Mouse (Mus musculus) ES-E14 (cell line): ENCODE measurements around the gene Wt1. TPM values are rescaled to one million over a fixed set of nuclear protein-coding genes. Genes with fewer than 3 reads are reported as not detected.

Source experiments
- DNase-seq: peaks from one replicate; pipeline ENCODE4 v3.0.0-alpha.2; 2013; ENCODE audit warnings: low read depth, low spot score
- H3K27ac ChIP-seq: 2 replicates; pipeline ENCODE4 v1.5.1; 2012; ENCODE audit warnings: low read depth, mild to moderate bottlenecking, low read length, moderate library complexity, mixed read lengths; ENCODE audit not compliant: poor library complexity, insufficient read depth, severe bottlenecking
- H3K36me3 ChIP-seq: 2 replicates; pipeline ENCODE4 v1.6.1; 2012; ENCODE audit warnings: mild to moderate bottlenecking, low read length, moderate library complexity, mixed read lengths; ENCODE audit not compliant: control insufficient read depth, poor library complexity, insufficient read depth, severe bottlenecking
- H3K4me1 ChIP-seq, 2 experiments: fragments of 150-350 bp in 1 of 2; sonication (generic) in 1 of 2; 2 replicates each; pipeline ENCODE4 v1.6.1; 2012; ENCODE audit warnings: low read length in 2 of 2, mild to moderate bottlenecking in 1 of 2, mixed read lengths in 1 of 2; ENCODE audit not compliant: control insufficient read depth in 2 of 2, insufficient read depth in 2 of 2, poor library complexity in 1 of 2
- H3K4me3 ChIP-seq, 2 experiments: fragments of 150-350 bp in 1 of 2; sonication (generic) in 1 of 2; 2 replicates each; pipeline ENCODE4 v1.5.1; 2012; ENCODE audit warnings: low read length in 2 of 2, low read depth in 1 of 2, mild to moderate bottlenecking in 1 of 2, mixed read lengths in 1 of 2; ENCODE audit not compliant: insufficient read depth in 1 of 2, poor library complexity in 1 of 2, severe bottlenecking in 1 of 2
- H3K9ac ChIP-seq: 2 replicates; pipeline ENCODE4 v1.6.1; 2012; ENCODE audit warnings: low read depth, mild to moderate bottlenecking, low read length, mixed read lengths; ENCODE audit not compliant: poor library complexity, insufficient read depth, severe bottlenecking
- H3K9me3 ChIP-seq: fragments of 150-350 bp; sonication (generic); 2 replicates; pipeline ENCODE4 v1.6.1; 2012; ENCODE audit warnings: low read depth, mild to moderate bottlenecking, low read length; ENCODE audit not compliant: control insufficient read depth, insufficient read depth
- CHD2 ChIP-seq: IDR thresholded peaks from 2 replicates; pipeline ENCODE4 v1.6.1; 2014; ENCODE audit warnings: mild to moderate bottlenecking, low read depth, low read length, inconsistent platforms
- HCFC1 ChIP-seq: IDR thresholded peaks from 2 replicates; pipeline ENCODE4 v1.6.1; 2012; ENCODE audit warnings: low read length, inconsistent platforms, borderline replicate concordance; ENCODE audit not compliant: insufficient read depth
- MAFK ChIP-seq: IDR thresholded peaks from 2 replicates; pipeline ENCODE4 v1.6.1; 2014; ENCODE audit warnings: mild to moderate bottlenecking, low read depth, low read length, inconsistent platforms; ENCODE audit not compliant: insufficient read depth
- ZC3H11A ChIP-seq: IDR thresholded peaks from 2 replicates; pipeline ENCODE4 v1.6.1; 2012; ENCODE audit warnings: low read depth, mild to moderate bottlenecking, inconsistent platforms, low read length, borderline replicate concordance
- ZNF384 ChIP-seq: IDR thresholded peaks from 2 replicates; pipeline ENCODE4 v1.6.1; 2012; ENCODE audit warnings: low read depth, low read length, inconsistent platforms
- in situ Hi-C, 2 experiments: fragments of 600-800 bp; cut with MboI; formaldehyde crosslinking; loops; one replicate each; pipeline ENCODE4 v1.15.1; 2025; ENCODE audit warnings: low sequenced_read_pairs in 2 of 2, inconsistent platforms in 1 of 2; ENCODE audit not compliant: unreplicated experiment in 2 of 2
- total RNA-seq: library from RNA; depleted of rRNA; stranded (reverse); fragments of 300-350 nt; gene quantifications from 2 replicates; pipeline ENCODE4 v1.2.3, GENCODE M21; 2012

The Wt1 gene
- total RNA-seq, 1 experiment = 5.2 TPM

GRCm38 (mm10) chr2:105088005-105088404 is 38.3 kb upstream of the Wt1 start:
- Histone ChIP-seq H3K27ac (no peak overlapping the region), H3K4me3 (no peak overlapping the region), H3K4me1 (no peaks in the 10 kb centered on the region), H3K36me3 (no peaks in the 10 kb centered on the region), H3K9me3 (no peaks in the 10 kb centered on the region), H3K9ac (no peak overlapping the region)
- DNase-seq = no peak
- TF ChIP-seq ZNF384 (no peak), HCFC1 (no peak), CHD2 (no peak), MAFK (no peak), ZC3H11A (no peak)
- in situ Hi-C loops = no loop called here

DNA sequence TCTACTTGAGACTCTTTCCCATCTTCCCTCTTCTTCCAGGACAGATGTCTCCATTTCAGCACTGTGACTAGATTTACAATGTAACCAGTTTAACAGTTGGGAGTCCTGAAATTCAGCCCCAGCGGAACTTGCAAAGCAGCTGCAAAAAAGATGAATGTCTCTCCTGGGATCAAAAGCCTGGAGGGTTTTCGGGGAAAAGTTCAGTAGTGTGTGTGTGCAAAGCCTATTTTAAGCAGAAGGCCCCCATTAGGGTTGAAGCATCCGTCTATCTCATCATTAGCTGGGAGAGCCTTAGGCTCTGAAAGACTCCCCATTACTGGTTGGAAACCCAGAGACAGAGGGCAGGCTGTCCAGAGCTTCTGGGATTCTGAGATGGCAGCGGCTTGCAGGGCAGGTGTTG is 37.2 kb upstream of the Wt1 start:
- in situ Hi-C loops = no loop called here
- Histone ChIP-seq H3K36me3 (no peaks in the 10 kb centered on the region), H3K9me3 (no peaks in the 10 kb centered on the region), H3K4me3 (no peak overlapping the region), H3K4me1 (no peaks in the 10 kb centered on the region), H3K9ac (no peak overlapping the region), H3K27ac (no peak overlapping the region)
- no peak for DNase-seq
- no peak for TF ChIP-seq ZC3H11A
- no peak for TF ChIP-seq MAFK
- no peak for TF ChIP-seq ZNF384
- TF ChIP-seq HCFC1 = no peak
- TF ChIP-seq CHD2 = no peak

DNA sequence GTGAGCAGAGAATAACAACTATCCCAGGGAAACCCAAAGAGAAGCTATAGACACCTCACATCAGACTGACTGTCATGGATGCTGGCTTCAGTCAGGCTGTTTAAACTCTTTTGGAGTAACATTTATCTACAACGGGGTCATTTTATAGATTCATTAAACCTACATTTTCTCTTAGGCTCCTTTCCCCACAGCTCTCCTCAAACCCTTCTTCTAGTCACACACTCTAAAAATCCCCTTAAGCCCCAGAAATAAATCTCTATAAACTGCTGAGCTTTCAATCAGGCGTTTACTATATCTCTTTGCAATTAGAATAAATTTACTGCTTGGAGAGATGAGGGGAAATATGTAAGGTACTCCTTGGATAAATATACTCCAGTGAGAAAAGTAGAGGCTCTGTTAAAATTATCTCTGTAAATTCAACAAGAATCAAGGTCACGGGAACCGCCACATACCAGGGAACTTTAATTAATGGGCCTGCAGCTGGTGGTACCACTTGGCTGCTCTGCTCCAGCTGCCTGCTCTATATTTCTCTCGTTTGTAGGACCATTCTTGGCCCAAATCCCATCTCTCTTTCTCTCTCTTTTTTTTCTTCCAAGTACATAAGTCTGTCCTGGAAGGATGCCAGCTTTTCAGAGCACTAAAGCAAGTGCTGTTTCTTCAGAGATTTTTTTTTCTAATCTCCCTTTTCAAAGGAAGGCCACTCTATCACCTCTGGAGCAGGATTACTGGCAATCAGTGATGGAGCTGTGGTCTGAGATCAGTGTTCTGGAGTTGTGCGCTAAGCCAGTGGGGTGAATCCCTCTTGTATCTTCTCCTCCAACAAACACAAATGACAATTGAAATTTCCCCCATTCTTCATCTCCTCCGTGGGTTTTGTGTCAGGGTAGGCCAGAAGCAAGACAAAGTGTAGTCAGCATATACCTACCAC is 36.5 kb upstream of the Wt1 start:
- H3K9me3 ChIP-seq = no peaks in the 10 kb centered on the region
- H3K27ac ChIP-seq = no peak overlapping the region
- H3K9ac ChIP-seq = no peak overlapping the region
- in situ Hi-C loops = no loop called here
- no peaks in the 10 kb centered on the region for H3K36me3 ChIP-seq
- no peaks in the 10 kb centered on the region for H3K4me1 ChIP-seq
- no peak for TF ChIP-seq ZC3H11A
- TF ChIP-seq MAFK = no peak
- TF ChIP-seq HCFC1 = no peak
- TF ChIP-seq CHD2 = no peak
- no peak for TF ChIP-seq ZNF384
- no peak overlapping the region for H3K4me3 ChIP-seq
- DNase-seq = no peak

GRCm38 (mm10) chr2:105090991-105091390 is 35.3 kb upstream of the Wt1 start:
- no peak for DNase-seq
- in situ Hi-C loops = no loop called here
- H3K4me3 ChIP-seq = no peak overlapping the region
- TF ChIP-seq MAFK = no peak
- TF ChIP-seq CHD2 = no peak
- no peak for TF ChIP-seq ZC3H11A
- no peak for TF ChIP-seq HCFC1
- TF ChIP-seq ZNF384 = no peak
- no peaks in the 10 kb centered on the region for H3K9me3 ChIP-seq
- H3K27ac ChIP-seq = no peak overlapping the region
- no peak overlapping the region for H3K9ac ChIP-seq
- no peaks in the 10 kb centered on the region for H3K4me1 ChIP-seq
- H3K36me3 ChIP-seq = no peaks in the 10 kb centered on the region
